Mouse (Mus musculus) adrenal gland, postnatal 36 days (tissue): ENCODE results near the gene Gm20388. TPM values are rescaled to one million over a fixed set of nuclear protein-coding genes. Genes with fewer than 3 reads are reported as not detected.

ENCODE experiments used
- DNase-seq, 2 experiments: peaks; one replicate each; pipeline ENCODE4 v3.0.0; 2021; ENCODE audit warnings: mixed read lengths in 1 of 2
- total RNA-seq, 2 experiments: library from RNA; stranded (reverse); gene quantifications; 2 replicates each; pipeline ENCODE4 v1.2.3; 2021

Gene Gm20388
- total RNA-seq, 2 experiments from 2014 or later = 2.4 to 7.4 TPM

GRCm38 (mm10) chr8:120950674-120951218, 1040.1 kb downstream of the Gm20388 start:
- no peak for DNase-seq

DNA sequence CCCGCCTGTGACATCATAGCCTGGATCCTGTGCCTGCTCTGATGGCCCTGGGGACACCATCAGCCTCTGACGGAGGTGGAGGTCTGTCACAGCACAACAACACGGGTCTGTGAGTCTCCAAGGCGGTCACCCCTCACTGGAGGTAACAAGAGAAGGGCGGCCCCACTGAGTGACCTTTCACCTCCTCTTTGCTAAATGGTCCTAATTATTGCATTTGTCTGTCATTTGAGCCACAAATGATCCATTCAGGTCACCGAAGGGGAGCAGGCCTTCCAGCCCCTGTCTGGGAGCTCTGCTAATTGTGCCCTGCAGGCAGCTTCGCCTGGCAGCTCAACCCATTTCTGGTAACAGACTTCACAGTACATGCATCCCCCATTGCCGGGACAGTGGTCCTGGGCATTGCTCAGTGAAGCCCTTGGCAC, 1048.8 kb downstream of the Gm20388 start:
- DNase-seq = no peak

DNA sequence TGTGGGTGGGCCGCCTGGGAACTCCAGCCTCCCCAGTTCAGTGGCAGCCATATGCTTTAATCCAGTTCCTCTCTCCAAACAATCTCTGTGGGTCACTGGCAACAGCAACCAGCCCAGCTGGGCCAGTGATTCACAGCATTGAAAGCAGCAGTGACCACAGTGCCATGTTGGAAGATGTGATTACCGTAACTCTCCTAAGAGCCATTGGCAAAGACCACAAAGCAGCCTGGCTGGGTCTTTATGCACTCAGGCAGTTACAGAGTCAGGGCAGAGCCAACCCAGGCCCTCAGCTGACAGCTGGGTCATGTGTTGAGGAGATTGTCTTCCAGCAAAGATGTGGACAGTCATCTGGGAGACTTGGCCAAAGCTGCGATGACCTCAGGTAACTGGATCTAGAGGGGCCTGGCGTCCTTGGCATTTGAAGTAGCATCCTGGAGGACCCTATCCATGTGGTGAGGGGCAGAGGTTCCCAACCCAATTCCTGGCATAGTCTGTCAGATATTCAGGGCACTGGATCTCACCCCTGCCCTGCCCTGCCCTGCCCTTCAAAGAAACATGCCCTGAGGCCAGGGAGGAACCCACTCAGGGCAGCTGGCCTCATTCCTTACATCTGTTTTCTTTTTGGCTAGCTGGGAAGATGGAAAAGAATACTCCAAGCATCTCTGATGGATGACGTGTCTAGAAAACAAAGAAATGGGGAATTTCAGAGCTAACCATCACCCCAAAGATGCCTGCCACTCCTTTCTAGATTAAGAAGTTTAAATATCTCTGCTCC, 1052.2 kb downstream of the Gm20388 start:
- no peak for DNase-seq

DNA sequence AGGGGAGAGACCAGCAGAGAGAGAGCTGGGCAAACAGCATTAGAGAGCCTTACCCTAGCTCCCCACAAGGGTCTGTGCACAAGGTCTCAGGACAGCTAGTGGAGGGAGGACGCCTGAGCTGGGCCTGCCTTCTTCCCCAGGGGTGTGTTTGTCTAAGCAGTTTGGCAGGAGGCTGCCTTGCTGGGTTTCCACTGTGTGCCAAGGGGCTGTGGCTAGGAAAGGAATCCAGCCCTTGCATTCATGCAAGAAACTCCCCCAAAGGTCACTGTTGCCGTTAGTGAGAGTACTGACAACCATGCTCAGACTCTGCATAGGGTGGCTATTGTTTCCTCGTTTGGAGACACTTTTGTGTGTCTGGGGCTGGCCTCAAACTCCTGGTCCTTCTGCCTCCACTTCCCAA, 1055.9 kb downstream of the Gm20388 start:
- no peak for DNase-seq

DNA sequence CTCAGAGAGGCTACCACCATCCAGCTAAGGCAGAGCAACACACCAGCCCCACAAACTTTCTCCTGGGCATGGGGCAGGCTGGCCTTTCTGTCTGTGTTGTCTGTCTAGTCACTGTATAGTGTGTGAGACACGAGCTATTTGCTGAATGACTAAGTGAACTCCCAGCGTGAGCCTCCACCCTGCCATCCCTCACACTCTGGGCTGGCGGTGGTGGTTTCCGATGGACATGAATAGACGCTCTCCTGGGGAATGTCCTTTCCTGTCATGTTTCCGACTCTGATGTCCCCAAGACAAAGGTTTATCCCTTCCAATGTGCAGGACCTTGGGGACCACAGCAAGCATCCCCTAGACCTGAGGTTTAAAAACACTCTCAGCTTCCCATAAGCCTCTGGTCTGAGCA, 1057.7 kb downstream of the Gm20388 start:
- no peak for DNase-seq

DNA sequence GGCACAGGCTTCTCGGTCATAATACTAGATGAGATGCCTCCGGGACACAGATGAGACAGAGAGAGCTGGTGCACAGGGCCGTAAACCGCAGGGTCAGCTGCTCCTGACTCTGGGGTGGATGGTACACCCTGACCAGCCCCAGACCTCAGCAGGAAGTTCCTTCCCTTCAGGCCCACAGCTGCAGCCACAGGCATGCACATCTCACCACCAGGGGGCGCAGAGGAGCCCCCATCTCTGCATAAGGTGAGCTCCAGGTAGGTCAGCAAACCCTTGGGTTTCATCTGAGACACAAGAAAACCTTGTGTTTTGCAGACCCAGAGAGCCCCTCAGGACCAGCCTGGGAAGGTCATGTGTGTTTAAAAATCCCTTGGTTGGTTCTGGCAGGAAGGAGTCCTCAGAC, 1059.7 kb downstream of the Gm20388 start:
- peak; percentile 63 to 69 for DNase-seq

- peak; percentile 63 to 75 for DNase-seq
Observed at GRCm38 (mm10) chr8:120971691-120972469, 1061.2 kb downstream of the Gm20388 start.

- no peak for DNase-seq
Observed at GRCm38 (mm10) chr8:120973046-120973445, 1062.4 kb downstream of the Gm20388 start.

DNA sequence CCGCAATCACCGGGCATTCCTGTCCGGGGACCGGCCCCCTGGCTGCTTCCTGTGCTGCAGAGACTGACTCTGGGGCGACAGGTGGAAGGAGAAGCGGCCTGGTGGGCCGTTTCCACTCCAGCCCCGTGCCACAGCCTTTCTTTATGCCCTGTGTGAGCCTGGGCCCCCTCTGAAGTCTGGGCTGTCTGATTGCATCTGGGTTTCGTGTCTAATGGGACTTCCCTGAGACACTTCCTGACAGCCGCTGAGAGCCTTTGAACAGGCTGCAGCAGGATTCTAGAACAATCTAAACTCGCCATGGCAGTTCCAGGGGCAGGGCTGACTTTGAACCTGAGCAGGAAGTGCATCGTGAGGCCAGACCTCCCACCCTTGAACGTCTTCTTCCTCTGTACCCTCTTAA, 1066.5 kb downstream of the Gm20388 start:
- DNase-seq = no peak

DNA sequence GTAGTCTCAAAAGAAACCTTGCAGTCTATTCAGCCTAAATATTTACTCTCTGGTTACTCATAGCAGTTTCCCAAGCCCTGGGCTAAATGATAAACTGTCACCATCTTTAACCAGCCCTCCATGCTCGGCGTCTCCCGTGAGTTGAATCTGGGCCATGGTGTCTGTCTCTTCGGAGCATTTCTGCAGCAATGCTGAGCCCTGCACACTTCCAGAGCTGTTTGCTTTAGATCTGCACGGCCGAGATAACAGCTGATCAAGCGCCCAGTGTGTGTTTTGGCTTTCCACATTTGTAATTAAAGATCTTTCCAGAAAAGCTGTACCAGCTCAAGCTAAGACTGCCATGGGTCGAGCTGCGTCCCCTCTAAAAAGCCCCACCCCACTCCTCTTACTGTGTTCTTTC, 1068.6 kb downstream of the Gm20388 start:
- no peak for DNase-seq

- DNase-seq = no peak
Observed at GRCm38 (mm10) chr8:120980948-120981347, 1070.3 kb downstream of the Gm20388 start.

DNA sequence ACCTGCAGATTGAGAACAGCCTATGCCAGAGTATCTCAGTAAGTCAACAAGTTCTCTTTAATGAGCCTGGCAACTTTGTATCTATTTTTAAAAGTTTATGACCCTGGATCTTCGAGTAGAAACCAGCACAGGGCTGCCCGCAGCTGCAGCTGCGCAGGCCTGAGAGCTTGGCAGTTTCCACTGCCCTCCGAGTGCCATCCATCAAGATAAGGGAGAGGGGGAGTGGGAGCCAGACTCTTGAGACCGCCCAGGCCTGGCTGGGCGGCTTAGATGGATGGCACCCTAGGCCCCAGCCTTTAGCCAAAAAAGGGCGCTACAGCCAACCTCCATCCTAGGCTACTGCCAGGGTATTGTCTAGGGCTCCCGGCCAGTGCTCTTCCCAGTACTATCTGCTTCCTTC, 1074.2 kb downstream of the Gm20388 start:
- DNase-seq = peak; percentile 61 to 62

- no peak for DNase-seq
Observed at GRCm38 (mm10) chr8:120986022-120986421, 1075.4 kb downstream of the Gm20388 start.

DNA sequence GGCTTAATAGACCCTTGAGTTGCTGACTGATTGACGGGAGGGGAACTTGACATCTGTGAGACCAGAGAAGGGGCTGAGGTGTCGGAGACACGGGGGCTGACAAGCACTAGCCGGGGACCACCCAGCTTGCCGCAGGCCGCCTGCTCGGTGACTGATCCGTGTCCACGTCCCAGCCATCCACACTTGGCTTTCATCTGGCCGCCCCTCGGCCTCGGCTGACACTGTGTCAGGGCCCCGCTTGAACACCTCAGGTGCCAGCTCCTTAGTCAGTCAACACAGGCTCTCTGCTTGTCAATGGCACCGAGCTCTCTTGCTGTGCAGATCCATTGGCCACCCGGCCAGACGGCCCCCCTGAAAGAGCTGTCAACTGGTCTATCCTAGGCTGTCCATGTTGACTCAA, 1083.1 kb downstream of the Gm20388 start:
- DNase-seq = no peak

- DNase-seq = no peak
Observed at GRCm38 (mm10) chr8:120995424-120995823, 1084.8 kb downstream of the Gm20388 start.

DNA sequence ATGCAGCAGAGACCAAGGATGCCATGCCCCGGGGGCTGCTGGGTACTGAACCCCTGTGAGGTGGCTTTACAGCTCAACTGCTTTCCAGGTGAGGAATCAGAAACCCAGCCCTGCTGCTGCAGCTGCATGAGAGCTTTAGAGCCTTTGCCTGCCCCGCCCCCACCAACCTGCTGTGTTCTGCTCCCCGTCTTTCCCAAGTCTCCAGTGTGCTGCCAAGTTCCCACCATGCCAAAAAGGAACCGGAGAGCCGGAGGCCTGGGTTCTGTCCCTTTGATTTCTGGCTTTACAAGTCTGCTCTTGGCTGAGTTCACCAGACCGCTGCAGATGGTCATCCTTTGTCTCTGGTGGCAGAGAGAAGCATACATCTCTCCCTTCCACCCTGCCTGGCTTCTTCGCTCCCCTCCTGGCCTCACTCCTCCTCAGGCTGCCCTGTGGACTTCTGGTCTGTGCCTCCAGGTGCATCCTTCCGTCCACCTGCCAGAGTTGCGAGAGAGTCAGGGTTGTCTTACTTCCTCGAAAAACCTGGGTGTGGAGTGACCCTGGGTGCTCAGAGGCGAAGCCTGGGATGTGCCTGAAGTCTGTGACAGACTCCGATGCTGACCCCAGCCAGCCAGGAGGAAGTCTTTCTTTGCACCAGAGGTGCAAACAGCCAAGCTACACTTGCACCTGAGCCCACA, 1086.4 kb downstream of the Gm20388 start:
- DNase-seq = no peak

- DNase-seq = no peak
Observed at GRCm38 (mm10) chr8:120997926-120998325, 1087.3 kb downstream of the Gm20388 start.

DNA sequence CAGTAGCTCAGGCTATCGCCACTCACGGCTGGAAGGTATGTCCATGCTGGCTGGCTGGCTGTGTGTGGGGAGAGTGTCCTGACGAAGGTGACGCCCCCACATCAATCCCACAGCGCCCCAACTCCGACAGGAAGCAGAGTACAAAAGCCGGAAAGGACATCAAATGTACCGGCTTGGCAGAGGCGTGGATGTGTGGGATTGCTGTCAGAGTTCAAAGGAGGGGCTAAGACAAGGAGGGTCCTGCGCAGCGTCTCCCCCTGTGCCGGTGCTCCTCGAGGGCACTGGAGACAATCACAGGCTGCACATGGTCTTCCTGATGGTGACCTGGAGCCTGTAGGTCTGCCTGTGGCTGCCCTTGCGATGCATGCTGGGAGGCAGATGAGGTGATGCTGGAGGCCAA, 1088.3 kb downstream of the Gm20388 start:
- DNase-seq = peak in 1 of 2 experiments; percentile 10

DNA sequence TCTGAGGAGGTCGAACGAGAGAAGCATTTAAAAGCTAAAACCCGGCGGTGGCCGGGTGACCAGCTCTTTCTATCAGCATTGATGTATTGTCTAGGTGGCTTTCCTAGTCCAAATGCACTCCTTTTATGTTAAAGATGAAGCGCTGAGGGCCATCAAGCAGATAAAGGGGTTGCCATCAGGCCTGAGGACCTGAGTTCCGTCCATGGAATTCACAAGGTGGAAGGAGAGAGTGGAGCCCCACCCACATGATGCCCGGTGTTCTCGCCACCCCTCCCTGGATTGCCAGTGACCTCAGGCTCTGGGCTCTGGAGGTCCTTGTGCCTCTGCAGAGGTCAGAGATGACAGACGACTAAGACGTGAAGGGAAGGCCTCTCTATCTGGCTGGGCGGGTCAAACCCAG, 1091.3 kb downstream of the Gm20388 start:
- no peak for DNase-seq

GRCm38 (mm10) chr8:121002871-121003539, 1092.4 kb downstream of the Gm20388 start:
- no peak for DNase-seq

- DNase-seq = no peak
Observed at GRCm38 (mm10) chr8:121003639-121004038, 1093.0 kb downstream of the Gm20388 start.

DNA sequence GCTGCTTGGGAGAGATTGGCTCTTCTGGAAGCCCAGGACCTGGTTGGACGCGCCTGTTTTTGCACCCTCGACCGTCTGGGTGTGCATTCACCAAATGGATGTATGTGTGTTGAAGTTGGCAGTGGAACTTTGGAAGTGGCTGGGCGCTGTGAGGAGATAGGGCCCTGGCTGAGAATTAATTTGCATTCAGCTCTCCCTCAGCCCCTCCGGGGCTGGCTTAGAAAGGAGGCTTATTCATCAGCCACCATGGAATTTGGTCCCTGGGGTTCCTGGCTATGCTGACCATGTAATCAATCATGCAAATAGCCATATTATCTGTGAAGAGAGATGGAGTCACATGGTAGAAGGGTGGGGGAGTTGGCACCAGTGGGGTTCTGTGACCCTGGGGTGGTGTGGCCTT, 1102.7 kb downstream of the Gm20388 start:
- no peak for DNase-seq
